Mouse (Mus musculus) kidney, embryonic 14.5 days (tissue): ENCODE measurements around the gene Gabrp. TPM values are rescaled to one million over a fixed set of nuclear protein-coding genes. Genes with fewer than 3 reads are reported as not detected.

ENCODE experiments used
- polyA plus RNA-seq: library from polyadenylated mRNA; unstranded; fragments of >200 nt; fragmentation: Nextera tagmentation; extraction: Ambion mirVana; gene quantifications from 2 replicates; pipeline ENCODE4 v1.2.1, GENCODE M21; 2014

The Gabrp gene
- polyA plus RNA-seq, 1 experiment from 2014 or later: 0.68 TPM

Other genes starting within 250 kb of the Gabrp start
- 6.3 and 9.8 TPM in 2 replicates for gene Ranbp17, start 65.2 kb downstream of the Gabrp start, polyA plus RNA-seq
- not detected in 2 replicates for gene D130052B06Rik, start 20.3 kb upstream of the Gabrp start, polyA plus RNA-seq